In genomic region chr5:105484247-105484646, GRCm38 (mm10) we compare ENCODE assay signal across 22 mouse cellular contexts. TPM values are rescaled to one million over a fixed set of nuclear protein-coding genes. Genes with fewer than 3 reads are reported as not detected.
DNase-seq lines count a peak whose midpoint lies in the region; ATAC-seq and TF ChIP-seq lines count a peak whose summit lies in the region.
"Had no signal": no experiment of that assay in that cellular context is flagged by ENCODE, and none has a peak within 500 bp of the region (broad histone marks: within the 10 kb centered on the region; RNA-seq: fewer than 3 reads in every experiment).

No protein-coding gene starts in this region.

- intact Hi-C loops in gastrocnemius, postnatal 14 days (cut with DNase I; ENCODE audit: low total_unique reads) = loop anchor here (10.0 kb wide), 1 partner anchor 79 kb away; no protein-coding TSS in a partner anchor

- H3K27ac ChIP-seq in cortical plate, adult 2 months (ENCODE audit: insufficient read depth, low read length) = peak overlapping the region; percentile 18
- H3K27ac ChIP-seq: embryonic facial prominence, embryonic 12.5 days; gastrocnemius, adult 2 months; heart, embryonic 13.5 days; kidney, postnatal 0 days; neural tube, embryonic 12.5 days had no signal

- ATAC-seq in cerebellum, adult (ENCODE audit: insufficient number of reproducible peaks, low FRiP score, low TSS enrichment) = no peak
- ATAC-seq: lung, postnatal 0 days; Patski had no signal

- no peak overlapping the region for H3K4me3 ChIP-seq in cortical plate, adult 2 months (ENCODE audit: insufficient read depth, low read length)
- H3K4me3 ChIP-seq: embryonic facial prominence, embryonic 12.5 days; gastrocnemius, adult 2 months; heart, embryonic 13.5 days; neural tube, embryonic 12.5 days had no signal

- no peak for TF ChIP-seq POLR2A in cortical plate, adult 2 months (IDR thresholded peaks at IDR 0.05; ENCODE audit: extremely low read depth, insufficient read depth, low read length)

- TF ChIP-seq CTCF in cortical plate, adult 2 months (IDR thresholded peaks at IDR 0.05; ENCODE audit: extremely low read depth, insufficient read depth, low read length) = no peak

- DNase-seq in cerebellum, postnatal 10 days = peak; percentile 78 to 82
- peak; percentile 17 for DNase-seq in gastrocnemius, postnatal 14 days
- no peak for DNase-seq in gastrocnemius, adult 8-10 months (ENCODE audit: low spot score in 2 of 2)
- peak; percentile 55 to 62 for DNase-seq in layer of hippocampus, postnatal 10 days (ENCODE audit: low spot score in 2 of 2)
- DNase-seq in layer of hippocampus, postnatal 25 days (ENCODE audit: extremely low spot score in 1 of 2, low spot score in 1 of 2) = no peak
- DNase-seq in adrenal gland, postnatal 25 days = no peak
- DNase-seq: adrenal gland, postnatal 10 days; cerebellum, adult 2 months; gastrocnemius, adult 2 months; heart, adult 18-20 months; heart, postnatal 36 days; kidney, adult 18-20 months; liver; right cerebral cortex, adult 18-20 months had no signal

- H3K4me1 ChIP-seq in cortical plate, adult 2 months (ENCODE audit: control insufficient read depth, insufficient read depth, low read length) = 0 out of 2 replicates have a peak, but pooled peaks cover 3% of the 10 kb centered on the region
- H3K4me1 ChIP-seq: embryonic facial prominence, embryonic 12.5 days; heart, embryonic 13.5 days; neural tube, embryonic 12.5 days had no signal

RNA-seq across cellular contexts. Expression of gene Lrrc8c, which starts 34.9 kb away (rescaled TPM):
- 10 to 100 TPM; 15.1 to 17.9 TPM for total RNA-seq in gastrocnemius, postnatal 14 days (2021)
- 1 to 10 TPM; 4.7 to 8.1 (median 5.5) TPM for total RNA-seq in gastrocnemius, adult 8-10 months (2022)
- total RNA-seq in layer of hippocampus, postnatal 10 days (2021) = 10 to 100 TPM; 24.6 to 26.1 TPM
- total RNA-seq in layer of hippocampus, postnatal 25 days (2021) = 10 to 100 TPM; 23.5 to 27.0 TPM
- polyA plus RNA-seq in cortical plate, adult 2 months (2012; rRNA removed) = 13.1 and 14.0 TPM in 2 replicates
- 16.5 and 36.8 TPM in 2 replicates for total RNA-seq in adrenal gland, postnatal 25 days (2021)

Comparison
In these comparisons a context has a peak if more than half of its experiments do, and no peak if none do; other contexts are left out.
1. DNase-seq: peak in cerebellum, postnatal 10 days (2 of 2), gastrocnemius, postnatal 14 days (single experiment) and layer of hippocampus, postnatal 10 days (2 of 2); none in gastrocnemius, adult 8-10 months (0 of 2), layer of hippocampus, postnatal 25 days (0 of 2) and adrenal gland, postnatal 25 days (single experiment).